Mouse (Mus musculus): Measurements from ENCODE around the gene Rpl26. TPM values are rescaled to one million over a fixed set of nuclear protein-coding genes. Genes with fewer than 3 reads are reported as not detected.

Gene Rpl26
- 684 and 691 TPM in 2 replicates for polyA plus RNA-seq (2015; fragmentation: Nextera tagmentation; extraction: Ambion mirVana)

GRCm38 (mm10) chr11:68901351-68902046, at the start of gene Rpl26:
Gene Rpl26 (plus strand): TSS chr11:68901583.
- H3K9me3 ChIP-seq = no peaks in the 10 kb centered on the region
- H3K27me3 ChIP-seq = 0 out of 2 replicates have a peak, but pooled peaks cover 10% of the 10 kb centered on the region
- under 1% methylated on average over 52 of the region's 52 CpGs for WGBS

GRCm38 (mm10) chr11:68851644-68852485, 49.5 kb upstream of the Rpl26 start:
- H3K9me3 ChIP-seq = no peaks in the 10 kb centered on the region
- H3K4me3 ChIP-seq = peak overlapping the region; percentile 98
- H3K36me3 ChIP-seq = no peaks in the 10 kb centered on the region
- peak overlapping the region; percentile 97 for H3K9ac ChIP-seq
- peaks cover 12% of the 10 kb centered on the region; the same call in 1 of the 2 replicates for H3K27me3 ChIP-seq
- peaks cover 37% of the 10 kb centered on the region for H3K4me1 ChIP-seq (replicated peaks)
- H3K4me2 ChIP-seq = peak overlapping the region; percentile 72
- H3K27ac ChIP-seq = peak overlapping the region; percentile 97
- WGBS = 5% methylated on average over 13 of the region's 13 CpGs
- no peak for ATAC-seq (ENCODE audit: low FRiP score)

More at GRCm38 (mm10) chr11:68901351-68902046, at the start of gene Rpl26:
- peaks cover 38% of the 10 kb centered on the region for H3K36me3 ChIP-seq
- ATAC-seq (ENCODE audit: low FRiP score) = peak; percentile 91
- H3K4me2 ChIP-seq = peak within 1 kb of the TSS; percentile 76
- peak within 1 kb of the TSS; percentile 92 for H3K9ac ChIP-seq
- peak within 1 kb of the TSS; percentile 94 for H3K27ac ChIP-seq
- peaks cover 16% of the 10 kb centered on the region for H3K4me1 ChIP-seq (replicated peaks)
- H3K4me3 ChIP-seq = peak within 1 kb of the TSS; percentile 94

GRCm38 (mm10) chr11:68852486-68852901, 48.9 kb upstream of the Rpl26 start:
- Histone ChIP-seq H3K9me3 (no peaks in the 10 kb centered on the region), H3K9ac (peak overlapping the region; percentile 97), H3K4me2 (peak overlapping the region; percentile 72), H3K36me3 (no peaks in the 10 kb centered on the region), H3K27ac (peak overlapping the region; percentile 97), H3K4me3 (peak overlapping the region; percentile 98), H3K4me1 (replicated peaks) (peaks cover 37% of the 10 kb centered on the region), H3K27me3 (peaks cover 12% of the 10 kb centered on the region; the same call in 1 of the 2 replicates)
- WGBS = under 1% methylated on average over 36 of the region's 36 CpGs
- ATAC-seq (ENCODE audit: low FRiP score) = peak; percentile 74

- WGBS = under 1% methylated on average over 42 of the region's 42 CpGs
- H3K9ac ChIP-seq = peak overlapping the region; percentile 97
- peaks cover 12% of the 10 kb centered on the region; the same call in 1 of the 2 replicates for H3K27me3 ChIP-seq
- peak overlapping the region; percentile 98 for H3K4me3 ChIP-seq
- H3K27ac ChIP-seq = peak overlapping the region; percentile 97
- no peaks in the 10 kb centered on the region for H3K36me3 ChIP-seq
- H3K4me2 ChIP-seq = peak overlapping the region; percentile 72
- peaks cover 37% of the 10 kb centered on the region for H3K4me1 ChIP-seq (replicated peaks)
- no peaks in the 10 kb centered on the region for H3K9me3 ChIP-seq
- ATAC-seq (ENCODE audit: low FRiP score) = peak; percentile 100
Measured at GRCm38 (mm10) chr11:68852932-68853409, 48.4 kb upstream of the Rpl26 start.

- Histone ChIP-seq H3K4me1 (replicated peaks) (peaks cover 37% of the 10 kb centered on the region), H3K4me3 (peak overlapping the region; percentile 98), H3K27ac (peak overlapping the region; percentile 77), H3K27me3 (peaks cover 12% of the 10 kb centered on the region; the same call in 1 of the 2 replicates), H3K4me2 (peak overlapping the region; percentile 63), H3K36me3 (no peaks in the 10 kb centered on the region), H3K9ac (peak overlapping the region; percentile 68), H3K9me3 (no peaks in the 10 kb centered on the region)
- 53% methylated on average over 14 of the region's 14 CpGs for WGBS
- no peak for ATAC-seq (ENCODE audit: low FRiP score)
Measured at GRCm38 (mm10) chr11:68853611-68854401, 47.6 kb upstream of the Rpl26 start.

- H3K9me3 ChIP-seq = no peaks in the 10 kb centered on the region
- peaks cover 34% of the 10 kb centered on the region for H3K4me1 ChIP-seq (replicated peaks)
- no peak overlapping the region for H3K9ac ChIP-seq
- H3K27me3 ChIP-seq = peaks cover 14% of the 10 kb centered on the region; the same call in 1 of the 2 replicates
- H3K4me3 ChIP-seq = no peak overlapping the region
- no peaks in the 10 kb centered on the region for H3K36me3 ChIP-seq
- ATAC-seq (ENCODE audit: low FRiP score) = no peak
- H3K4me2 ChIP-seq = no peak overlapping the region
- H3K27ac ChIP-seq = no peak overlapping the region
- 93% methylated on average over 3 of the region's 3 CpGs for WGBS
Measured at GRCm38 (mm10) chr11:68854621-68855020, 46.8 kb upstream of the Rpl26 start.

- Histone ChIP-seq H3K27me3 (peaks cover 17% of the 10 kb centered on the region; the same call in 1 of the 2 replicates), H3K27ac (no peak overlapping the region), H3K4me2 (no peak overlapping the region), H3K4me3 (no peak overlapping the region), H3K36me3 (no peaks in the 10 kb centered on the region), H3K9ac (no peak overlapping the region), H3K9me3 (no peaks in the 10 kb centered on the region), H3K4me1 (replicated peaks) (peaks cover 9% of the 10 kb centered on the region)
- ATAC-seq (ENCODE audit: low FRiP score) = no peak
- 91% methylated on average over 3 of the region's 3 CpGs for WGBS
Measured at GRCm38 (mm10) chr11:68857329-68857728, 44.1 kb upstream of the Rpl26 start.

- Histone ChIP-seq H3K4me3 (no peak overlapping the region), H3K4me2 (no peak overlapping the region), H3K9ac (no peak overlapping the region), H3K9me3 (no peaks in the 10 kb centered on the region), H3K4me1 (replicated peaks) (peaks cover 3% of the 10 kb centered on the region; the same call in 1 of the 2 replicates), H3K27me3 (peaks cover 17% of the 10 kb centered on the region; the same call in 1 of the 2 replicates), H3K27ac (no peak overlapping the region), H3K36me3 (no peaks in the 10 kb centered on the region)
- 88% methylated on average over 8 of the region's 8 CpGs for WGBS
- no peak for ATAC-seq (ENCODE audit: low FRiP score)
Measured at GRCm38 (mm10) chr11:68859943-68860593, 41.3 kb upstream of the Rpl26 start.

- Histone ChIP-seq H3K36me3 (no peaks in the 10 kb centered on the region), H3K4me2 (no peak overlapping the region), H3K9me3 (no peaks in the 10 kb centered on the region), H3K4me3 (no peak overlapping the region), H3K9ac (no peak overlapping the region), H3K27ac (no peak overlapping the region), H3K27me3 (0 out of 2 replicates have a peak, but pooled peaks cover 6% of the 10 kb centered on the region), H3K4me1 (replicated peaks) (peaks cover 3% of the 10 kb centered on the region; the same call in 1 of the 2 replicates)
- no peak for ATAC-seq (ENCODE audit: low FRiP score)
- WGBS = 67% methylated on average over 2 of the region's 2 CpGs
Measured at GRCm38 (mm10) chr11:68862260-68862659, 39.1 kb upstream of the Rpl26 start.

GRCm38 (mm10) chr11:68863631-68864091, 37.7 kb upstream of the Rpl26 start:
- H3K27ac ChIP-seq = no peak overlapping the region
- H3K4me2 ChIP-seq = no peak overlapping the region
- 0 out of 2 replicates have a peak, but pooled peaks cover 6% of the 10 kb centered on the region for H3K27me3 ChIP-seq
- no peaks in the 10 kb centered on the region for H3K9me3 ChIP-seq
- H3K4me3 ChIP-seq = no peak overlapping the region
- no peaks in the 10 kb centered on the region for H3K36me3 ChIP-seq
- no peak overlapping the region for H3K9ac ChIP-seq
- WGBS = 82% methylated on average over 4 of the region's 4 CpGs
- ATAC-seq (ENCODE audit: low FRiP score) = no peak
- H3K4me1 ChIP-seq (replicated peaks) = peaks cover 3% of the 10 kb centered on the region; the same call in 1 of the 2 replicates

Data from hindbrain, embryonic 13.5 days (tissue).